Mouse (Mus musculus) embryonic fibroblast, embryonic 13.5 days (primary cell): ENCODE results near the gene Sv2c.

Source experiments
- CTCF ChIP-seq: IDR thresholded peaks from 2 replicates; pipeline ENCODE4 v1.5.1; 2011; ENCODE audit warnings: mild to moderate bottlenecking, control low read depth, low read length, moderate library complexity, borderline replicate concordance; ENCODE audit not compliant: insufficient read depth
- POLR2A ChIP-seq: IDR thresholded peaks from 2 replicates; pipeline ENCODE4 v1.6.1; 2011; ENCODE audit warnings: low read depth, mild to moderate bottlenecking, control low read depth, low read length, moderate library complexity

DNA sequence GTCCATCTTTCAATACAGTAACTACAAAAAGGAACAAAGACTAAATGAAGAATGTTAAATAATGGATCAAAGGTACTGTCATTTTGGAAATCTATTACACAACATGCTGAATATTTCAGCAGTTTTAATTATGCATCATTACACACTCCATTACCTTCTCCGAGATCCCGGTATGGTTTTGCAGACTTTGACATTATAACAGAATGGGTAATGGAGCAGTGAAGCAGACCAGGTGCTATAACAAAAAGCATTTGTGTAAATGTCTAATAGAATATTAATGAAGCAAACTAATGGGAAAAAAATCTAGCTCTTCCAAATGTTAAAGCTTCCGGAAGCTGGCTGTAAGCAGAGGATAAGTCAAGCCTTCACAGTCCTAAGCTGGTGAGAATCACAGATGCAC lies 21.6 kb downstream of the Sv2c start:
- no peak for TF ChIP-seq POLR2A
- no peak for TF ChIP-seq CTCF
